Mouse (Mus musculus) hindbrain, embryonic 11.5 days (tissue): ENCODE data around the gene Ccdc38. TPM values are rescaled to one million over a fixed set of nuclear protein-coding genes. Genes with fewer than 3 reads are reported as not detected.

Experiments
- ATAC-seq: fragments of 200-750 bp; cut with Nextera tagmentation; 2 replicates; pipeline ENCODE4 v1.8.0; 2017; ENCODE audit warnings: mild to moderate bottlenecking, moderate TSS enrichment, moderate library complexity; ENCODE audit not compliant: low FRiP score
- DNase-seq: peaks from one replicate; pipeline ENCODE4 v3.0.0-alpha.2; 2015; ENCODE audit warnings: low spot score
- H3K27ac ChIP-seq: fragments of 300-500 bp; sonication (generic); 2 replicates; pipeline ENCODE4 v1.5.1; 2014; ENCODE audit warnings: mild to moderate bottlenecking, low read depth, low read length
- H3K27me3 ChIP-seq: fragments of 300-500 bp; sonication (generic); 2 replicates; pipeline ENCODE4 v1.6.1; 2014; ENCODE audit warnings: mild to moderate bottlenecking, low read length, moderate library complexity, mixed read lengths; ENCODE audit not compliant: control insufficient read depth, insufficient read depth
- H3K36me3 ChIP-seq: fragments of 300-500 bp; sonication (generic); 2 replicates; pipeline ENCODE4 v1.6.1; 2014; ENCODE audit warnings: mild to moderate bottlenecking, low read length, moderate library complexity, mixed read lengths; ENCODE audit not compliant: control insufficient read depth, insufficient read depth
- H3K4me1 ChIP-seq: fragments of 300-500 bp; sonication (generic); replicated peaks from 2 replicates; pipeline ENCODE4 v1.6.1; 2014; ENCODE audit warnings: low read length, mixed read lengths; ENCODE audit not compliant: control insufficient read depth, insufficient read depth
- H3K4me2 ChIP-seq: fragments of 300-500 bp; sonication (generic); replicated peaks from 2 replicates; pipeline ENCODE4 v1.6.1; 2014; ENCODE audit warnings: mild to moderate bottlenecking, low read depth, low read length
- H3K4me3 ChIP-seq: fragments of 300-500 bp; sonication (generic); 2 replicates; pipeline ENCODE4 v1.5.1; 2014; ENCODE audit warnings: low read depth, low read length
- H3K9ac ChIP-seq: fragments of 300-500 bp; sonication (generic); 2 replicates; pipeline ENCODE4 v1.6.1; 2014; ENCODE audit warnings: low read depth, low read length
- H3K9me3 ChIP-seq: fragments of 300-500 bp; sonication (generic); 2 replicates; pipeline ENCODE4 v1.6.1; 2016; ENCODE audit warnings: low read length; ENCODE audit not compliant: control insufficient read depth
- WGBS: fragments of 180-500 bp; shearing (Covaris S2); extraction: QIAGEN DNeasy Blood & Tissue Kit; methylation state at CpG from one replicate; pipeline ENCODE4 v1.1.7; 2014; 5-methylcytosine and 5-hydroxymethylcytosine counted together
- polyA plus RNA-seq: library from polyadenylated mRNA; unstranded; fragments of >200 nt; fragmentation: Nextera tagmentation; extraction: Ambion mirVana; gene quantifications from 2 replicates; pipeline ENCODE4 v1.2.1, GENCODE M21; 2014

The Ccdc38 gene
- polyA plus RNA-seq, 1 experiment from 2014 or later = 0.51 TPM

DNA sequence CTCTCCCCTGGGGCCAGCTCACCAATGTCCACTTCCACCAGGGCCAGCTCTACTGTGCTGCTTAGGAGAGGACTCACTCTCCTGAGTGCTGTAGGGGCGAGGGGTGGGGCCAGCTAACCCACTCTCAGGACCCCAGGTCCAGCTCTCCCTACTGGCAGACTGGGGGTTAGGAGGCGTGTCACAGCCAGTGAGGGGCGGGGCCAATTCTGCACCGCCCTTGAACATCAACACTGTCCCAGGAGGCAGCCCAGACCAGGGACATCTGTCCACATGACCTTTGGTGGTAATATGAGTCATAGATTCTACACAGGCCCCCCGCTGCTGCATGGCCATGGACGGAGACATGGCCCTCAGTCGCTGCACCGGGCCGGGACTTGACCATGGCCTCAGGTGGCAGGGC is 19.4 kb downstream of the Ccdc38 start:
- WGBS = 45% methylated on average over 9 of the region's 9 CpGs
- no peaks in the 10 kb centered on the region for H3K9me3 ChIP-seq
- H3K36me3 ChIP-seq = no peaks in the 10 kb centered on the region
- H3K4me3 ChIP-seq = no peak overlapping the region
- H3K27me3 ChIP-seq = no peaks in the 10 kb centered on the region
- no peak overlapping the region for H3K9ac ChIP-seq
- no peak overlapping the region for H3K4me2 ChIP-seq
- H3K27ac ChIP-seq = no peak overlapping the region
- ATAC-seq (no peak; the same call in 1 of the 2 replicates), DNase-seq (no peak)
- H3K4me1 ChIP-seq = no peaks in the 10 kb centered on the region

DNA sequence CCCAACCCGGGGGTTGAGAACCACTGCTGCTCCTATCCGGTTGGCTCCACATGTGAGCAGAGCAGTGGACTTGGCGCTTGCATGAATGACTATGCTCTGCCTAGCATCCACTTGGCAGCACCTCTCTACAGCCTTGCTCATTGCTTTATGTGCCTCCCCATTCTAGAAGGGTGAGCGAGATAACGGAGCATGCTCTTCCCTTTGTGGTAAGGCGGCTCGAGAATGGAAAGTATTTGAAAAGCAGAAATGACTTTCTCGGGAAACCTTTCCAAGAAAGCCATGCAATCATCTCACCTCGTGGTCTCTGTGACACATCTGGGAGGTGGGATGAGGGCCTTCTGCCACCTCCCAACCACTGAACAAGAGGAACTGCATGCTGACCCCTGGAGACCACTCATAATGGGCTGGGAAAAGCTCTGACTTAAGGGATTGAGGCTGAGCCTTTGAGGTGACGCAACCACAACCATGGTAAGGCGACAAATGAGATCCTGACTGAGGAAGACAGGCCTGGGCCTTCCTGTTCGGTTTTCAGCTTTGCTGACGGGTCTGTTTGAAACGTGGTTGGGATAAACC is 24.2 kb downstream of the Ccdc38 start:
- WGBS = 91% methylated on average over 14 of the region's 14 CpGs
- no peak overlapping the region for H3K4me2 ChIP-seq
- no peak overlapping the region for H3K9ac ChIP-seq
- no peak overlapping the region for H3K4me3 ChIP-seq
- no peak overlapping the region for H3K27ac ChIP-seq
- no peak for DNase-seq
- H3K9me3 ChIP-seq = no peaks in the 10 kb centered on the region
- no peak for ATAC-seq
- H3K4me1 ChIP-seq = no peaks in the 10 kb centered on the region
- no peaks in the 10 kb centered on the region for H3K36me3 ChIP-seq
- no peaks in the 10 kb centered on the region for H3K27me3 ChIP-seq

GRCm38 (mm10) chr10:93567066-93567465 is 26.6 kb downstream of the Ccdc38 start:
- no peaks in the 10 kb centered on the region for H3K36me3 ChIP-seq
- H3K4me3 ChIP-seq = no peak overlapping the region
- H3K9me3 ChIP-seq = no peaks in the 10 kb centered on the region
- WGBS = 87% methylated on average over 10 of the region's 10 CpGs
- ATAC-seq = no peak
- no peaks in the 10 kb centered on the region for H3K4me1 ChIP-seq
- H3K9ac ChIP-seq = no peak overlapping the region
- H3K27ac ChIP-seq = no peak overlapping the region
- no peak for DNase-seq
- no peaks in the 10 kb centered on the region for H3K27me3 ChIP-seq
- no peak overlapping the region for H3K4me2 ChIP-seq

- H3K4me3 ChIP-seq = no peak overlapping the region
- no peaks in the 10 kb centered on the region for H3K9me3 ChIP-seq
- H3K4me1 ChIP-seq = no peaks in the 10 kb centered on the region
- WGBS = 91% methylated on average over 11 of the region's 11 CpGs
- no peak overlapping the region for H3K4me2 ChIP-seq
- ATAC-seq (no peak), DNase-seq (no peak)
- H3K27me3 ChIP-seq = no peaks in the 10 kb centered on the region
- no peaks in the 10 kb centered on the region for H3K36me3 ChIP-seq
- H3K27ac ChIP-seq = no peak overlapping the region
- H3K9ac ChIP-seq = no peak overlapping the region
These were observed 27.6 kb downstream of the Ccdc38 start for GRCm38 (mm10) chr10:93567841-93568566.

- DNase-seq = no peak
- 82% methylated on average over 6 of the region's 6 CpGs for WGBS
These were observed 28.2 kb downstream of the Ccdc38 start for GRCm38 (mm10) chr10:93568671-93569070.

GRCm38 (mm10) chr10:93572209-93572608 is 31.8 kb downstream of the Ccdc38 start:
- Histone ChIP-seq H3K36me3 (no peaks in the 10 kb centered on the region), H3K9ac (no peak overlapping the region), H3K27me3 (no peaks in the 10 kb centered on the region), H3K4me2 (no peak overlapping the region), H3K9me3 (no peaks in the 10 kb centered on the region), H3K4me3 (no peak overlapping the region), H3K4me1 (no peaks in the 10 kb centered on the region), H3K27ac (no peak overlapping the region)
- DNase-seq = no peak
- ATAC-seq = no peak
- 50% methylated on average over 2 of the region's 2 CpGs for WGBS

More at GRCm38 (mm10) chr10:93568671-93569070, 28.2 kb downstream of the Ccdc38 start:
- Histone ChIP-seq H3K4me1 (no peaks in the 10 kb centered on the region), H3K9me3 (no peaks in the 10 kb centered on the region), H3K27me3 (no peaks in the 10 kb centered on the region), H3K9ac (no peak overlapping the region), H3K4me3 (no peak overlapping the region), H3K27ac (no peak overlapping the region), H3K4me2 (no peak overlapping the region), H3K36me3 (no peaks in the 10 kb centered on the region)
- no peak for ATAC-seq

DNA sequence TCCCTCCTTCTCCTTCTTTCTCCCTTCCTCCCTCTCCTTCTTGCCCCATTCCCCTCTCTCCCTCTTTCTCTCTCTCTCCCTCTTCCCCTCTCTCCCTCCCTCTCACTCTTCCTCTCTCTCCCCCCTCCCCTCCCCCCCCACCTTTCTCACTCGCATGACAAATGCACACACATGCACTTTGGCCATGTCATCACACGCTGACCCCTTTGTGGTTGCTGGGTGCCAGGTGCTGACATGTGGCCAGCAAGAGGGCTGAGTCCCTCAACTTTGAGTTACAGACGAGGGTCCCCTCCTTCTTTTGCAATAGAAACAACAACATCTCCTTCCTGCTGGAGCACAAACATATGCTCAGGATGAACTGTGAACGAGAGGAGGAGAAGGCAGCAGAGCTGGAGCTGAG is 34.5 kb downstream of the Ccdc38 start:
- WGBS = 73% methylated on average over 4 of the region's 4 CpGs
- H3K9me3 ChIP-seq = no peaks in the 10 kb centered on the region
- H3K36me3 ChIP-seq = no peaks in the 10 kb centered on the region
- no peak overlapping the region for H3K9ac ChIP-seq
- H3K27me3 ChIP-seq = no peaks in the 10 kb centered on the region
- no peaks in the 10 kb centered on the region for H3K4me1 ChIP-seq
- no peak overlapping the region for H3K4me3 ChIP-seq
- DNase-seq (no peak), ATAC-seq (no peak)
- H3K4me2 ChIP-seq = no peak overlapping the region
- H3K27ac ChIP-seq = no peak overlapping the region

DNA sequence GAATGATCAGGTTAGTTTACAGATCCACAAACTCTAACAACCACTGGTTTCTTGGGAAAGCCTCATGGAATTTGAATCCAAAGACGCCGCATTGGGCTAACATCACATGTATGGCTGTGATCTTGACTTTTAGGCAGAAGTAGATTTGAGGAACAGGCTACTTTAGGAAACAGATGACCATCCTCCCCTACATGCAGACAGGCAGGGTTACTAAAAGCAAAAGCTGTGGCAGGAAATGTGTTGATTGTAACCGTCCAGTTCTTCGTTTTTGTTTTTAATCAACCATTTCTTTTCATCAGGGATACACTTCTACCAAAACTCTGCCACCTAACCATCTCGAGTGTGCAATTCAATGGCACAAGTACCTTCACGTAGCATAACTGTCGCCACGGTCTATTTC is 35.5 kb downstream of the Ccdc38 start:
- H3K4me2 ChIP-seq = no peak overlapping the region
- no peaks in the 10 kb centered on the region for H3K4me1 ChIP-seq
- H3K9me3 ChIP-seq = no peaks in the 10 kb centered on the region
- no peak for ATAC-seq
- DNase-seq = no peak
- 92% methylated on average over 8 of the region's 8 CpGs for WGBS
- no peaks in the 10 kb centered on the region for H3K36me3 ChIP-seq
- no peak overlapping the region for H3K9ac ChIP-seq
- H3K27ac ChIP-seq = no peak overlapping the region
- no peak overlapping the region for H3K4me3 ChIP-seq
- no peaks in the 10 kb centered on the region for H3K27me3 ChIP-seq

GRCm38 (mm10) chr10:93577271-93577886 is 36.9 kb downstream of the Ccdc38 start:
- Histone ChIP-seq H3K9ac (no peak overlapping the region), H3K4me3 (no peak overlapping the region), H3K27me3 (no peaks in the 10 kb centered on the region), H3K27ac (no peak overlapping the region), H3K4me1 (no peaks in the 10 kb centered on the region), H3K36me3 (no peaks in the 10 kb centered on the region), H3K9me3 (no peaks in the 10 kb centered on the region), H3K4me2 (no peak overlapping the region)
- DNase-seq (peak; percentile 84), ATAC-seq (no peak)
- WGBS = 72% methylated on average over 13 of the region's 13 CpGs
